Mouse (Mus musculus): ENCODE measurements around the gene Morc3. TPM values are rescaled to one million over a fixed set of nuclear protein-coding genes. Genes with fewer than 3 reads are reported as not detected.

Gene Morc3
- 115 TPM for polyA plus RNA-seq (2014; fragmentation: Illumina TruSeq; extraction: RNeasy Lipid Tissue Mini Kit (QIAGEN cat#74804); ENCODE audit: low read depth, low replicate concordance)

DNA sequence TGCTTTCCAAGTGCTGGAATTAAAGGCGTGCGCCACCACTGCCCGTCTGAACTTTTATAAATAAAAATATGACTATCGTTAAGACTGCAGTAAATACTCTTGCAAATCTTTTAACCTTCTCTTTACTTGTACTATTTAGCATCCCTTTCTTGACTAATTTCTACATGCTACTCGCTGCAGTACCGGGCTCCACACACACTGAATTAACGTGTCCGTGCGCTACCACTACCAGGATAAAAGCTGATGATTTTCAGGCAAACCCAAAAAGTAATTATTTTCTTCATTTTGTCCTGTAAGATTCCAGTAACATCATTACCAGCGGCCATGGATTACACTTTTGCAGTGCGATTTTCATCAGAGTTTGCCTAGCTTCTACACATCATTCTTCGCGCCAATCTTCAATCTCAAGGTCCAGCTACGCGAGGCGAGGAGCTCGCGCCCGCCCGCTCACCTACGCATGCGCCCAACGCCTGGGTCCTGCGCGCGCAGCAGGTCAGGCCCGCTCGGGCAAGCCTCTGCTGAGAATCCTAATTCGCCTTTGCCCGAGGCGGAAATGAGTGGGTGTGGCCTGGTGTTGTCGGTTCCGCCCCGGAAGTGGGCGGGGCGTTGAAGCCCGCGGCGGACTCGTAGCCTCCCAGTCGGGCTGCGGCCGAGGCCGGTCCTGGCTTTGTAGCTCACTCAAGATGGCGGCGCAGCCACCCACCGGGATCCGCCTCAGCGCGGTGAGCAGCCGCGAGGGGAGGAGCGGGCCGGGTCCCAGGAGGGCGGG is at the start of gene Morc3:
Gene Morc3 (plus strand): TSS at position 495 of the 769 bp plus-strand sequence.

DNA sequence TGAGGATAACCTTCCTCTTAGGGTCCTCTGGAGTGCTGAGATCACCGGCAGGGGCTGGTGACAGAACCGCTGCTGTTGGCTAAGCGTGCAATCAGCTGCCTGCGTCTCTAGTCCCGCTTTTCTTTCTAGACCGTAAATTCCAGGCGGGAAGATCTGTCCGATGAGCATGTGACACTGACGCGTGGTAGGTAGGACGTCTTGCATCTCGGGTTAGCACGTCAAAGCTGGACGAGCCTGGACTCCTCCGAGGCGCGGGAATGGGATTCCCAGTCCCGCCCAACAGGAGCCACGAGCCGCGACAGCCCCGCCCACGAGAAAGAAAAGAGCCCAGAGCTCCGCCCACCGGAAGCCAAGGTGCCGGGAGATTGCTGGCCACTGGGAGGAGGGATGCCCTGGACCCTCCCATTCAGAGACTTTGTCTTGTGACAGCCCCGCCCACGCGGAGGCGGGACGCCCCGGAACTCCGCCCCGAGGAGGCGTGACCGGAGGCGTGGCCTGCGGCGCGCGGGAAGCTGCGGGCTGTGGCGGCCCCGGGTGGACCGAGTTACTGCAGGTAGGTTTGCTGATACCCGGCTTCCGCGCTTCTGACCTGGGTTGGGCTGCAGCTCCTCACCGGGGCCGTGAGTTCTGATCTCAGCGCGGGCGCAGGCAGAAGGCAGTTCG is 51.6 kb downstream of the Morc3 start, which contains the start of gene Chaf1b:
Gene Chaf1b (plus strand): TSS at position 479 of the 663 bp plus-strand sequence.

Other genes with a start within 250 kb of the Morc3 start
- gene Setd4, start 228.1 kb upstream of the Morc3 start, polyA plus RNA-seq (2014; fragmentation: Illumina TruSeq; extraction: RNeasy Lipid Tissue Mini Kit (QIAGEN cat#74804); ENCODE audit: low read depth, low replicate concordance) = 1.1 TPM
- gene Cbr1, start 226.3 kb upstream of the Morc3 start, polyA plus RNA-seq (2014; fragmentation: Illumina TruSeq; extraction: RNeasy Lipid Tissue Mini Kit (QIAGEN cat#74804); ENCODE audit: low read depth, low replicate concordance) = 6.3 TPM
- not detected for gene Gm5678, start 204.0 kb upstream of the Morc3 start, polyA plus RNA-seq (2014; fragmentation: Illumina TruSeq; extraction: RNeasy Lipid Tissue Mini Kit (QIAGEN cat#74804); ENCODE audit: low read depth, low replicate concordance)
- 0.31 TPM for gene Cbr3, start 148.9 kb upstream of the Morc3 start, polyA plus RNA-seq (2014; fragmentation: Illumina TruSeq; extraction: RNeasy Lipid Tissue Mini Kit (QIAGEN cat#74804); ENCODE audit: low read depth, low replicate concordance)
- gene Dop1b, start 120.2 kb upstream of the Morc3 start, polyA plus RNA-seq (2014; fragmentation: Illumina TruSeq; extraction: RNeasy Lipid Tissue Mini Kit (QIAGEN cat#74804); ENCODE audit: low read depth, low replicate concordance) = 6.0 TPM
- 6.4 TPM for gene Chaf1b, start 51.8 kb downstream of the Morc3 start, polyA plus RNA-seq (2014; fragmentation: Illumina TruSeq; extraction: RNeasy Lipid Tissue Mini Kit (QIAGEN cat#74804); ENCODE audit: low read depth, low replicate concordance)
- gene Cldn14, start 176.7 kb downstream of the Morc3 start, polyA plus RNA-seq (2014; fragmentation: Illumina TruSeq; extraction: RNeasy Lipid Tissue Mini Kit (QIAGEN cat#74804); ENCODE audit: low read depth, low replicate concordance) = not detected